Mouse (Mus musculus) hindbrain, postnatal 0 days (tissue): Measurements from ENCODE around the gene Tpst2. TPM values are rescaled to one million over a fixed set of nuclear protein-coding genes. Genes with fewer than 3 reads are reported as not detected.
A peak's percentile ranks its signal among the peaks of the same experiment; 100 is the strongest.

Experiments
- ATAC-seq: fragments of 200-750 bp; cut with Nextera tagmentation; 2 replicates; pipeline ENCODE4 v1.8.0; 2017; ENCODE audit warnings: mild to moderate bottlenecking, moderate TSS enrichment, moderate library complexity
- DNase-seq: peaks from one replicate; pipeline ENCODE4 v3.0.0-alpha.2; 2015; ENCODE audit warnings: low spot score
- H3K27ac ChIP-seq: fragments of 300-500 bp; sonication (generic); 2 replicates; pipeline ENCODE4 v1.5.1; 2014; ENCODE audit warnings: mild to moderate bottlenecking
- H3K27me3 ChIP-seq: fragments of 300-500 bp; sonication (generic); 2 replicates; pipeline ENCODE4 v1.6.1; 2014; ENCODE audit warnings: low read length, mixed read lengths; ENCODE audit not compliant: insufficient read depth
- H3K36me3 ChIP-seq: fragments of 300-500 bp; sonication (generic); 2 replicates; pipeline ENCODE4 v1.6.1; 2014; ENCODE audit warnings: low read length, mixed read lengths; ENCODE audit not compliant: insufficient read depth
- H3K4me1 ChIP-seq: fragments of 300-500 bp; sonication (generic); 2 replicates; pipeline ENCODE4 v1.6.1; 2014; ENCODE audit warnings: antibody characterized with exemption, low read length, mixed read lengths; ENCODE audit not compliant: insufficient read depth
- H3K4me2 ChIP-seq: fragments of 300-500 bp; sonication (generic); 2 replicates; pipeline ENCODE4 v1.6.1; 2014; ENCODE audit warnings: low read depth, mild to moderate bottlenecking, low read length, moderate library complexity, mixed read lengths
- H3K4me3 ChIP-seq: fragments of 300-500 bp; sonication (generic); 2 replicates; pipeline ENCODE4 v1.5.1; 2014; ENCODE audit warnings: low read length
- H3K9ac ChIP-seq: fragments of 300-500 bp; sonication (generic); replicated peaks from 2 replicates; pipeline ENCODE4 v1.6.1; 2014; ENCODE audit warnings: mild to moderate bottlenecking, low read length, moderate library complexity, mixed read lengths
- H3K9me3 ChIP-seq: fragments of 300-500 bp; sonication (generic); 2 replicates; pipeline ENCODE4 v1.6.1; 2016; ENCODE audit warnings: low read length, mixed read lengths
- CTCF ChIP-seq: IDR thresholded peaks from 2 replicates; pipeline ENCODE4 v1.5.1; 2016; ENCODE audit warnings: antibody characterized with exemption, control low read depth, low read depth
- WGBS: fragments of 180-500 bp; shearing (Covaris S2); extraction: QIAGEN DNeasy Blood & Tissue Kit; methylation state at CpG from one replicate; pipeline ENCODE4 v1.1.7; 2014; 5-methylcytosine and 5-hydroxymethylcytosine counted together
- polyA plus RNA-seq: library from polyadenylated mRNA; unstranded; fragments of >200 nt; fragmentation: Nextera tagmentation; extraction: Ambion mirVana; gene quantifications from 2 replicates; pipeline ENCODE4 v1.2.1, GENCODE M21; 2015
- total RNA-seq: library from RNA; depleted of rRNA; stranded (reverse); fragments of >200 nt; gene quantifications from 2 replicates; pipeline ENCODE4 v1.2.3, GENCODE M21; 2014

The Tpst2 gene
- total and polyA plus RNA-seq, 2 experiments from 2014 or later = 37.0 to 57.0 TPM

DNA sequence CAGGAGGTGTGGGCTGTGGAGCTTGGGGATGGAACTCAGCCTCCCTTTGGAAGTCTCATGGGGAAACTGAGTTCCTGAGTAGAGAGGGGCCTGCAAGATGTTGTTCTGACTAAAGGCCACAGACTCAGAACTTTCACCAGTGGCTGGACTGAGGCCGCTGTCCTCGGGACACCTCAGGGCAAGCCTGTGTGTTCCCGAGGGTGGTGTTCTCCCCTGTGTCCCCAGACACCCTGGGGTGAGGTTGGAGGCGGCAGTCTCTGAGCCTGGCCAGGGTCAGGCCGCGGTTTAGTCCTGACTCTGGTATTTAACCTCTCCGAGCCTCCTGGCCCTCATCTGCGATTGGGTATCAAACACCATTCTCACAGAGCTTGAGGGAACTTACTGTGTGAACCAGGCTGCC, 19.1 kb downstream of the Tpst2 start:
- 55% methylated on average over 8 of the region's 8 CpGs for WGBS

DNA sequence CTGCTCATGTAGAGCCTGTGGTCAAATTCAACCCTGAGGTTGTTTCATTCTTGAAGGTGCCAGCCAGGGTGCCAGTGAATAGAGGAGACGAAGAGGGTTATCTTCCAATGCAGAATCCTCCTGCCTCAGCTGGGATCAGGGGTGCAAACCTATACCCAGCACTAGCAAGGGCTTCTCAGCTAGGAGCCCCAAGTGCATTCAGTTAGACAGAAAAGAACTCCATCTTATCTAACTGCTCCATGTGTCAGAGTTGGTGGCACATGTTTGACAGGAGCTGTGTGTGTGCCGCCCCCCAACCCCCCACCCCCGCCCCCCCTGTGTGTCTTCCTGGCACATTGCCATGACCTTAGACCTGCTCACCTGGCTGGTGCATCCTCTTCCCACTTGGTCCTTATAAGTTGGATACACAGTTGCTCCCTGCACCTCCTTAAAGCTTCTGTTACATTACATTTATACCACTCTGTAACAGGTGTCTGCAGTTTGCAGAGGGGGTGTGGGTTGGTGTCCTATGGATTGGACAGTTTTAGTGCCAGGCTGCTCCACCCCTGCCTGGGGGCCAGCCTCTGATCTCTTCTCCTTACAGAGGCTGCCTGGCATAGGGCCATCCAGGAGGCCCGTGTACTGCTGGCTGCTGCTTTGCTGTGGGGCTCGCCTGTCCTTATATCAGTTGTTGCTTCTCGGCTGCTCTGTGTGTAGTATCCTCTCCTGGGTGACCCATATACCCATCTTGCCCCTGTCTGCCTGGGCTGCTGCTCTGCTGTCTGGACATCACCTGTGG, 20.1 kb downstream of the Tpst2 start:
- WGBS = 53% methylated on average over 6 of the region's 6 CpGs
- H3K4me2 ChIP-seq = no peak overlapping the region
- H3K27me3 ChIP-seq = no peaks in the 10 kb centered on the region
- H3K36me3 ChIP-seq = no peaks in the 10 kb centered on the region
- peak overlapping the region; percentile 8; the same call in 1 of the 2 replicates for H3K27ac ChIP-seq
- TF ChIP-seq CTCF = no peak
- ATAC-seq (no peak), DNase-seq (no peak)
- no peaks in the 10 kb centered on the region for H3K9me3 ChIP-seq
- peaks cover 8% of the 10 kb centered on the region; the same call in 1 of the 2 replicates for H3K4me1 ChIP-seq
- H3K4me3 ChIP-seq = no peak overlapping the region
- H3K9ac ChIP-seq = no peak overlapping the region

More for the DNA sequence above, 19.1 kb downstream of the Tpst2 start:
- H3K36me3 ChIP-seq = no peaks in the 10 kb centered on the region
- H3K27ac ChIP-seq = no peak overlapping the region
- no peaks in the 10 kb centered on the region for H3K9me3 ChIP-seq
- ATAC-seq (no peak), DNase-seq (no peak)
- H3K9ac ChIP-seq = no peak overlapping the region
- no peak overlapping the region for H3K4me2 ChIP-seq
- H3K27me3 ChIP-seq = no peaks in the 10 kb centered on the region
- no peak for TF ChIP-seq CTCF
- H3K4me1 ChIP-seq = peaks cover 8% of the 10 kb centered on the region; the same call in 1 of the 2 replicates
- no peak overlapping the region for H3K4me3 ChIP-seq

DNA sequence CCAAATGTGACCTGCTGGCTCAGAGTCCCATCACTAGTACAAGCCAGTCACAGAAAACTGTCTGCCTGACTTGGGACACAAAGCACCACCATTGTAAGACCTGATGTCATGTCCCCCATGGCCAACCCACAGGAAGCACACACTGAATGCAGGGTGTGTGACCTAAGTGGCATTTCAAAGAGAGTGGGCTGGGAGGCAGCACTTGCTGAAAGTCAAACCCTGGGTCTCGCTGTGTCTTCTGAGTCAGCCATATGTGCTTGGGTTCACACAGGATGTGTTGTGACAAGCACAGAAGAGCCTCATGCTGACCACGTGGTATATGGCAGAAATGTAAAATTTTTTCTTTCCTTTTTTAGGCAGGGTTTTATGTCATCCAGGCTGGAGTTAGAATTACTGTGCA, 20.8 kb downstream of the Tpst2 start:
- no peak for ATAC-seq
- Histone ChIP-seq H3K9me3 (no peaks in the 10 kb centered on the region), H3K27me3 (no peaks in the 10 kb centered on the region), H3K27ac (peak overlapping the region; percentile 8; the same call in 1 of the 2 replicates), H3K4me2 (no peak overlapping the region), H3K4me1 (0 out of 2 replicates have a peak, but pooled peaks cover 4% of the 10 kb centered on the region), H3K36me3 (no peaks in the 10 kb centered on the region), H3K9ac (no peak overlapping the region), H3K4me3 (no peak overlapping the region)
- no peak for TF ChIP-seq CTCF
- no peak for DNase-seq
- WGBS = 63% methylated on average over 2 of the region's 2 CpGs

DNA sequence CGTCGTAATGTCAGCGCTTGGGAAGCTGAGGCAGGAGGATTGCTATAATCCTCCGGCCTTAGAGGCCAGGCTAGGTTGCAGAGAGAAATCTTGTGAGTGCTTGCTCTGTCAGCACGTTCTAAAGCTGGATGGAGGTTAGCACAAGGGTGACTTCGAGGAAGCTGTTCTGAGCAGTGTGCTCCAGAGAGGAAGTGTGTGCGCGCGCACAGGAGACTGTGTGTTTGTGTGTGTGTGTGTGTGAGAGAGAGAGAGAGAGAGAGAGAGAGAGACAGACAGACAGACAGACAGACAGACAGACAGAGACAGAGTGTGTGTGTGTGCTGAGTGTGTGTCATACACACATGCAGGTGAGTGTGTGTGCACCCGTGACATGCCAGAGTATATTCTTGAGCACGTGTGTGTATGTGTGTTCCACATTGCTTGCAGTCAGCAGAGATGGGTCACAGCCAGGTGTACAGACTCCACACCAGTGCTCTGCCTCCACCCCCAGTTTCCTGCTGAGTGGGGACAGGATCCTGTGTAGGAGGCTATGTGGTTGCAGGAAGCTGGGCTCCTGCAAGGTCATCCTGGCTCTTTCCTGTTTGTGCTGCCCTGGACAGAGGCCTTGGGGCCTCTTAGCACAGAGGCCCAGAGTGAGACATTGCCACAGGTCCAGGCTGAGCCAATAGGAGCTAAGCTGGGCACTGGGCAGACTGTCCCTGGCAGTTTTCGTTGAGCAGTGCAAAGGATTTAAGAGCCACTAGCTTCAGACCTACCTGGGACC, 21.9 kb downstream of the Tpst2 start:
- 89% methylated on average over 12 of the region's 12 CpGs for WGBS
- no peak for ATAC-seq

DNA sequence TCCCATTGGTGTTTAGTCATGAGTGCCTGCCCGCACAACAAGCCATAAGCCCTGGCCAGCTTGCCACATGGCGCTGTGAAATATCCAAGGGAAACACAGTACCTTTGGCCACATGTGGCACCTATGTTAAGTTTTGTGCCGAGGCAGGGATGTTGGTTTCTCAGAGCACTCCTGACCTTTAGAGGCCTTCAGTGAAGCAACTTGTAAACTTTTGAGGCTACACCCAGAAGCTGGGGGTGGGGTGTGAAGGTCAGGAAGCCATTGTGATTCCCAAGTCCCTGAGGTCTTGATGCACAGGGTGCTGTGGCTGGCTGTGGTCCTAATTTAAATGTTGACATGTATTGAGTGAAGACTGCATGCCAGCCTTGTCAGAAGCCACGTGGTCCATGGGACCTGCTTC, 22.9 kb downstream of the Tpst2 start:
- Histone ChIP-seq H3K27me3 (no peaks in the 10 kb centered on the region), H3K36me3 (no peaks in the 10 kb centered on the region), H3K9me3 (no peaks in the 10 kb centered on the region), H3K4me3 (no peak overlapping the region), H3K4me1 (no peaks in the 10 kb centered on the region), H3K9ac (no peak overlapping the region), H3K4me2 (no peak overlapping the region), H3K27ac (no peak overlapping the region)
- ATAC-seq (no peak), DNase-seq (no peak)
- TF ChIP-seq CTCF = no peak
- WGBS = 88% methylated on average over 4 of the region's 4 CpGs

More for the DNA sequence above, 21.9 kb downstream of the Tpst2 start:
- Histone ChIP-seq H3K9ac (no peak overlapping the region), H3K27me3 (no peaks in the 10 kb centered on the region), H3K4me1 (no peaks in the 10 kb centered on the region), H3K4me2 (no peak overlapping the region), H3K36me3 (no peaks in the 10 kb centered on the region), H3K4me3 (no peak overlapping the region), H3K27ac (no peak overlapping the region), H3K9me3 (no peaks in the 10 kb centered on the region)
- TF ChIP-seq CTCF = no peak
- no peak for DNase-seq

DNA sequence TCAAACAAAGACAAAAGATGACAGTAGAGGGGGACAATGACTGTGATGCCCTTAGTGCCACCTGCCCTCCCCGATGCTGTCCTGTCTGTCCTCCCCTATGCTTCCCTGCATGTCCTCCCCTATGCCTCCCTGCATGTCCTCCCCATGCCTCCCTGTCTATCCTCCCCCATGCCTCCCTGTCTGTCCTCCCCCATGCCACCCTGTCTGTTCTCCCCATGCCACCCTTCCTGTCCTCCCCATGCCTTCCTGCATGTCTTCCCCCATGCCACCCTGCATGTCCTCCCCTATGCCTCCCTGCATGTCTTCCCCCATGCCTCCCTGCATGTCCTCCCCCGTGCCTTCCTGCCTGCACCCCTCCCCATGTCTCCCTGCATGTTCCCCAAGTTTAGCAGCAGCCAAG, 23.6 kb downstream of the Tpst2 start:
- Histone ChIP-seq H3K4me1 (no peaks in the 10 kb centered on the region), H3K27ac (no peak overlapping the region), H3K9me3 (no peaks in the 10 kb centered on the region), H3K4me3 (no peak overlapping the region), H3K27me3 (no peaks in the 10 kb centered on the region), H3K4me2 (no peak overlapping the region), H3K9ac (no peak overlapping the region), H3K36me3 (no peaks in the 10 kb centered on the region)
- ATAC-seq = no peak
- 73% methylated on average over 2 of the region's 2 CpGs for WGBS
- TF ChIP-seq CTCF = no peak
- no peak for DNase-seq
